Mouse (Mus musculus): ENCODE results near the gene Klk1b3. TPM values are rescaled to one million over a fixed set of nuclear protein-coding genes. Genes with fewer than 3 reads are reported as not detected.
"Not testable (repeated sequence)": the region's sequence is repeated elsewhere in the genome, so short reads cannot be mapped to it uniquely, and the experiment has no call there.

Gene Klk1b3
- polyA plus RNA-seq (2016; fragmentation: Nextera tagmentation; extraction: Ambion mirVana): not detected in 2 replicates

- Histone ChIP-seq H3K9me3 (no peaks in the 10 kb centered on the region), H3K4me3 (no peak within 1 kb of the TSS), H3K27ac (no peak within 1 kb of the TSS), H3K4me1 (replicated peaks) (no peaks in the 10 kb centered on the region), H3K36me3 (no peaks in the 10 kb centered on the region), H3K27me3 (ENCODE audit: insufficient read depth, poor library complexity, severe bottlenecking) (no peaks in the 10 kb centered on the region)
- WGBS: 66% methylated on average over 3 of the region's 3 CpGs
- DNase-seq (ENCODE audit: low spot score): no peak
Observed at GRCm38 (mm10) chr7:44197891-44198290, at the start of gene Klk1b3. TSS of gene Klk1b3 (plus strand) at chr7:44198191.

- H3K4me1 ChIP-seq (replicated peaks): no peaks in the 10 kb centered on the region
- WGBS: 70% methylated on average over 9 of the region's 9 CpGs
- no peaks in the 10 kb centered on the region for H3K36me3 ChIP-seq
- H3K27ac ChIP-seq: no peak overlapping the region
- H3K9me3 ChIP-seq: no peaks in the 10 kb centered on the region
- no peak overlapping the region for H3K4me3 ChIP-seq
- no peak for DNase-seq (ENCODE audit: low spot score)
- H3K27me3 ChIP-seq (ENCODE audit: insufficient read depth, poor library complexity, severe bottlenecking): no peaks in the 10 kb centered on the region
Observed at GRCm38 (mm10) chr7:44179299-44180045, 18.5 kb upstream of the Klk1b3 start.

- not testable (repeated sequence) for H3K4me1 ChIP-seq (replicated peaks); DNase-seq (ENCODE audit: low spot score); H3K27ac ChIP-seq; H3K36me3 ChIP-seq; H3K27me3 ChIP-seq (ENCODE audit: insufficient read depth, poor library complexity, severe bottlenecking); H3K4me3 ChIP-seq; H3K9me3 ChIP-seq
- WGBS: 78% methylated on average over 8 of the region's 8 CpGs
Observed at GRCm38 (mm10) chr7:44186516-44186915, 11.5 kb upstream of the Klk1b3 start.

GRCm38 (mm10) chr7:44187936-44188335 is 10.1 kb upstream of the Klk1b3 start, which contains the start of gene Klk1b24:
TSS of gene Klk1b24 (plus strand) at chr7:44188236.
- H3K36me3 ChIP-seq; H3K4me3 ChIP-seq; H3K4me1 ChIP-seq (replicated peaks); H3K9me3 ChIP-seq; H3K27me3 ChIP-seq (ENCODE audit: insufficient read depth, poor library complexity, severe bottlenecking); H3K27ac ChIP-seq; DNase-seq (ENCODE audit: low spot score): not testable (repeated sequence)

GRCm38 (mm10) chr7:44193466-44193865 is 4.5 kb upstream of the Klk1b3 start:
- H3K27ac ChIP-seq; H3K36me3 ChIP-seq; H3K4me3 ChIP-seq; DNase-seq (ENCODE audit: low spot score); H3K9me3 ChIP-seq; H3K4me1 ChIP-seq (replicated peaks); H3K27me3 ChIP-seq (ENCODE audit: insufficient read depth, poor library complexity, severe bottlenecking): not testable (repeated sequence)
- 85% methylated on average over 1 of the region's 1 CpGs for WGBS

- not testable (repeated sequence) for H3K4me1 ChIP-seq (replicated peaks); H3K9me3 ChIP-seq; H3K4me3 ChIP-seq; H3K27ac ChIP-seq; DNase-seq (ENCODE audit: low spot score); H3K36me3 ChIP-seq; H3K27me3 ChIP-seq (ENCODE audit: insufficient read depth, poor library complexity, severe bottlenecking)
- 62% methylated on average over 3 of the region's 3 CpGs for WGBS
Observed at GRCm38 (mm10) chr7:44207135-44207534, 9.1 kb downstream of the Klk1b3 start, which contains the start of gene Klk1b4. TSS of gene Klk1b4 (plus strand) at chr7:44207435.

- WGBS: 82% methylated on average over 3 of the region's 3 CpGs
- DNase-seq (ENCODE audit: low spot score): no peak
- Histone ChIP-seq H3K27me3 (ENCODE audit: insufficient read depth, poor library complexity, severe bottlenecking) (no peaks in the 10 kb centered on the region), H3K9me3 (no peaks in the 10 kb centered on the region), H3K27ac (no peak overlapping the region), H3K4me1 (replicated peaks) (no peaks in the 10 kb centered on the region), H3K4me3 (no peak overlapping the region), H3K36me3 (no peaks in the 10 kb centered on the region)
Observed at GRCm38 (mm10) chr7:44208307-44208706, 10.3 kb downstream of the Klk1b3 start.

- DNase-seq (ENCODE audit: low spot score): no peak
- H3K36me3 ChIP-seq: no peaks in the 10 kb centered on the region
- WGBS: 86% methylated on average over 1 of the region's 1 CpGs
- H3K9me3 ChIP-seq: no peaks in the 10 kb centered on the region
- no peaks in the 10 kb centered on the region for H3K4me1 ChIP-seq (replicated peaks)
- no peak within 1 kb of the TSS for H3K27ac ChIP-seq
- no peak within 1 kb of the TSS for H3K4me3 ChIP-seq
- no peaks in the 10 kb centered on the region for H3K27me3 ChIP-seq (ENCODE audit: insufficient read depth, poor library complexity, severe bottlenecking)
Observed at GRCm38 (mm10) chr7:44215645-44216044, 17.7 kb downstream of the Klk1b3 start, which contains the start of gene Klk1b5. TSS of gene Klk1b5 (plus strand) at chr7:44215945.

GRCm38 (mm10) chr7:44221601-44222000 is 23.6 kb downstream of the Klk1b3 start:
- WGBS: 74% methylated on average over 10 of the region's 10 CpGs
- not testable (repeated sequence) for H3K4me3 ChIP-seq; H3K36me3 ChIP-seq; H3K9me3 ChIP-seq; H3K27ac ChIP-seq; DNase-seq (ENCODE audit: low spot score); H3K4me1 ChIP-seq (replicated peaks); H3K27me3 ChIP-seq (ENCODE audit: insufficient read depth, poor library complexity, severe bottlenecking)

GRCm38 (mm10) chr7:44222335-44222734 is 24.3 kb downstream of the Klk1b3 start:
- not testable (repeated sequence) for H3K9me3 ChIP-seq; DNase-seq (ENCODE audit: low spot score); H3K4me1 ChIP-seq (replicated peaks); H3K36me3 ChIP-seq; H3K4me3 ChIP-seq; H3K27me3 ChIP-seq (ENCODE audit: insufficient read depth, poor library complexity, severe bottlenecking); H3K27ac ChIP-seq
- 86% methylated on average over 6 of the region's 6 CpGs for WGBS

GRCm38 (mm10) chr7:44225076-44225475 is 27.1 kb downstream of the Klk1b3 start, which contains the start of gene Klk1:
TSS of gene Klk1 (plus strand) at chr7:44225360.
- Histone ChIP-seq H3K4me3 (no peak within 1 kb of the TSS), H3K36me3 (no peaks in the 10 kb centered on the region), H3K27me3 (ENCODE audit: insufficient read depth, poor library complexity, severe bottlenecking) (no peaks in the 10 kb centered on the region), H3K27ac (no peak within 1 kb of the TSS), H3K4me1 (replicated peaks) (no peaks in the 10 kb centered on the region), H3K9me3 (no peaks in the 10 kb centered on the region)
- 37% methylated on average over 1 of the region's 1 CpGs for whole genome bisulfite sequencing
- no peak for DNase-seq (ENCODE audit: low spot score)

GRCm38 (mm10) chr7:44235909-44236308 is 37.9 kb downstream of the Klk1b3 start, which contains the start of gene Gm36864:
TSS of gene Gm36864 (plus strand) at chr7:44236177.
- Histone ChIP-seq H3K9me3 (0 out of 2 replicates have a peak, but pooled peaks cover 4% of the 10 kb centered on the region), H3K4me3 (no peak within 1 kb of the TSS)
- DNase-seq (ENCODE audit: low spot score): no peak

GRCm38 (mm10) chr7:44239913-44240312 is 41.9 kb downstream of the Klk1b3 start:
- Histone ChIP-seq H3K9me3 (0 out of 2 replicates have a peak, but pooled peaks cover 5% of the 10 kb centered on the region), H3K36me3 (no peaks in the 10 kb centered on the region), H3K27me3 (ENCODE audit: insufficient read depth, poor library complexity, severe bottlenecking) (no peaks in the 10 kb centered on the region), H3K27ac (no peak overlapping the region), H3K4me3 (no peak overlapping the region), H3K4me1 (replicated peaks) (no peaks in the 10 kb centered on the region)
- WGBS: 57% methylated on average over 2 of the region's 2 CpGs
- DNase-seq (ENCODE audit: low spot score): no peak

More at GRCm38 (mm10) chr7:44235909-44236308, 37.9 kb downstream of the Klk1b3 start, which contains the start of gene Gm36864:
- Histone ChIP-seq H3K27ac (no peak within 1 kb of the TSS), H3K27me3 (ENCODE audit: insufficient read depth, poor library complexity, severe bottlenecking) (no peaks in the 10 kb centered on the region), H3K36me3 (no peaks in the 10 kb centered on the region), H3K4me1 (replicated peaks) (no peaks in the 10 kb centered on the region)
- WGBS: 84% methylated on average over 3 of the region's 3 CpGs

Data from hindbrain, embryonic 10.5 days (tissue).